Mouse (Mus musculus) layer of hippocampus, adult 2 months (tissue): ENCODE results near the gene Cep19. TPM values are rescaled to one million over a fixed set of nuclear protein-coding genes. Genes with fewer than 3 reads are reported as not detected.
A peak's percentile ranks its signal among the peaks of the same experiment; 100 is the strongest.

ENCODE experiments used
- DNase-seq, 2 experiments: peaks; one replicate each; pipeline ENCODE4 v3.0.0; 2022; ENCODE audit warnings: low spot score in 2 of 2
- H3K27ac ChIP-seq: fragments of 200-600 bp; 2 replicates; pipeline ENCODE4 v1.8.1; 2022
- H3K4me3 ChIP-seq: fragments of 200-600 bp; 2 replicates; pipeline ENCODE4 v1.8.1; 2022; ENCODE audit warnings: mild to moderate bottlenecking
- CTCF ChIP-seq: fragments of 200-600 bp; conservative IDR thresholded peaks from 2 replicates; pipeline ENCODE4 v1.8.1; 2022; ENCODE audit warnings: antibody characterized with exemption, mild to moderate bottlenecking, moderate library complexity
- total RNA-seq, 2 experiments: library from RNA; stranded (reverse); gene quantifications; 2 replicates each; pipeline ENCODE4 v1.2.3; 2021

Gene Cep19
- total RNA-seq, 2 experiments from 2014 or later: 62.8 to 65.5 TPM

DNA sequence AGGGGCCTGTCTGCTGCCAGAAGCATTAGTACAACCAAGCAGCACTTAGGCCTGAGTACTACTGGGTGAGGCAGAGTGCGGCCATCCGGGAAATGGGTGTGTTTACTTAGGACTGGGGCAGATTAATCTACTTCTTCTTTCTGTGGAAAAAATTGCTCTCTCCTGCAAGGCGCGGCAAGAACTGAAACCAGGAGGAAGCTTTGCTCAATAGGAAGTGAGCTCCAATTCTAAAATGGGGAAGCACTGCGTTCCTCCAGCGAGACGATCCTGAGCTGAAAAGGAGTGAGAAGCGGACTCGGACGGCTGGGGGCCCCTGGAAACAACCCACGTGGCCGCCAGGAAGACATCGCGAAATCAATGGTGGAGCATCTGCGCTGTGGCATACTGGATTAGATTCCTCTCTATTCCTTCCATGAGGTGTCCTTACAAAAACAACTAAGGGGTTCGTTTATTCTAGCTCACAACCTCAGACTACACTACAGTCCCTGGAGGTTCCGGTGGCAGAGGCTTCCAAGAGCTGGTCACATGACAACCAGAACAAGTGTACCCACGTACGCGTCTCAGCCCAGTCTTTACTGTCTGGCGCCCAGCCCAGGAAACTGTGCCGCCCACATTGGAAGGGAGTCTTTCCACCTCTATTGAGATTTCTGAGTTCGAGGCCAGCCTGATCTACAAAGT, 14.1 kb downstream of the Cep19 start:
- peak; percentile 34 to 37 for DNase-seq
- H3K27ac ChIP-seq: peak overlapping the region; percentile 48; the same call in 1 of the 2 replicates
- peak overlapping the region; percentile 24; the same call in 1 of the 2 replicates for H3K4me3 ChIP-seq
- no peak for TF ChIP-seq CTCF

DNA sequence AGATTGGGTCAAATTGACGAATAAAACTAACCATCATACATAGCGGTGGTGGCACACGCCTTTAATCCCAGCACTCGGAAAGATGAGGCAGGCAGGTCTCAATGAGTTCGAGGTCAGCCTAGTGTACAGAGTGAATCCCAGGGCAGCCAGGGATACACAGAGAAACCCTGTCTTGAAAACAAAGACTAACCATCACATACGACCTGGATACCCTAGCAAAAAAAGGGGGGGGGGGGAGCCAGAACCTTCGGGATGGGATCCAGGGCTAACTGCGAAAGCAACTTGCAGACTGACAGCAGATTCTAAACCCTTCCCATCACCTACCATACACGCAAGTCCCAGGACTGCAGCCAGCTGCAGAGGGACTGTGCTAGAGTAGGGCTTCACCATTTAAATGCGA, 14.8 kb downstream of the Cep19 start:
- Histone ChIP-seq H3K4me3 (no peak overlapping the region), H3K27ac (peak overlapping the region; percentile 33; the same call in 1 of the 2 replicates)
- no peak for DNase-seq
- no peak for TF ChIP-seq CTCF

DNA sequence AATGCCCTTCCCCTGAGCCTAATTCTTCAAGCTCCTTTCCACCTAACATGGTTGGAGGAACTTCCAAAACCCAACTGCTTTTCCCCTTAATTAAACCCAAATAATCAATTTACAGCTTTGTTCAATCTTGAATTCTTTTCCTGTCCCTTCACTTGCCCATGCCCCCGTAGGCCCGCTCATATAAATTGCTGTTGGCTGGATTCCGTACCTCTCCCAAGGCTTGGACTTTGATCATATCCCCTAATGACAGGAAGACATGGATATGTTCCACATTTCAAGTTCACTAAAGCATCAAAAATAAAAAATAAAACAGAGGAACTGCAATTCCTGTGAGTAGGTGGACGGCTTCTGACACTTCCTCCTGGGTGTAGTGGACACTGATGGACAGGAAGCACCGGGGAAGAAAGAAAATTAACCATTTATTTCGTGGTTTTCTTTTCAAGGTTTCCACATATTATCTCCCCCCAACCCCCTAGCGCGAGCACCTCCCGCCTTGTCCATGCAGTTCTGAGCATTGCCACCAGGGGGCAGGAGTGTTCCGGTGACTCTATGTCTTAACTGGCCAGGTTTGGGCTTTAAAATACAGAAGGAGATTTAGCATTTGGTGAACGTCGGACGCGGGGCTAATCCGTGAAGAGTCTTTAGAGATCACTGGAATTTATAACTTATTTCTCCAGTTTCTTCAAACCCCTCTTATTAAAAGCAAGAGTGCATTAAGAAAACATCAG, 15.5 kb downstream of the Cep19 start:
- H3K27ac ChIP-seq: peak overlapping the region; percentile 33; the same call in 1 of the 2 replicates
- H3K4me3 ChIP-seq: peak overlapping the region; percentile 20; the same call in 1 of the 2 replicates
- DNase-seq: peak; percentile 60 to 91
- TF ChIP-seq CTCF: peak; percentile 99

DNA sequence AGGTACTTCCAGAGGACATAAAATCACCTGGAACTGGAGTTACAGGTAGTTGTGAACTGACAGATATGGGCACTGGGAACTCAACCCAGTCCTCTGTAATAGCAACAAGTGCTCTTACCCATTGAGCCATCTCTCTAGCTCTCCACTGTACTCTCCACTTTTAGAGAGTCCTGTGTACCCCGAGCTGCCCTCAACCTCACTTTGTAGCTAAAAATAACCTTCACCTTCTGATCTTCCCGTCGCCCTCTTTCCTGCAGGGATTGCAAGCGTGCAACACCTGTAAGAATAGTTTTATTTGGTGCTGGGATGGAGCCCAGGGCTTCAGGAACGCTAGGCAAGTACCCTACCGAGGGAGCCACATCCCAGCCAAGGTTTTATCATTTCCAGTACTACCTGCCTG, 16.2 kb downstream of the Cep19 start:
- no peak overlapping the region for H3K4me3 ChIP-seq
- DNase-seq: no peak
- TF ChIP-seq CTCF: no peak
- no peak overlapping the region for H3K27ac ChIP-seq

DNA sequence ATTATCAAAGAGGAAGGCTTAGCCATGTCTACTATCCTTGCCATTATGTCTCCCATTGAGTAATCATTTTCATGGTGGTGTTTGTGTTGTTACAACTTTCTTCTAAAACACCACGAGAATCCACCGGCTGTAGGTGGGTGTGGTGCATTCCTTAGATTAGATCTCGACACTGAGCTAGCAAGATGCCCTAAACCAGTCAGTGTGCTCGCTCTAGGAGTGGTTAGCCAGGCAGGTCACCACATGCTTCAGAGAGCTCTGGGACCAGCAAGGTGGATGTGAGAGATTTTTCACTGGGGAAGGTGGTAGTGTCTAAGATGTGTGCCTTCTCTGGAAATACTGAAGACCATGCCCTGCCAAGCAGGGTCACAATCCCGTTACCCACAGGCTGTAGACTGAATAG, 16.6 kb downstream of the Cep19 start:
- no peak for TF ChIP-seq CTCF
- DNase-seq: no peak
- Histone ChIP-seq H3K4me3 (no peak overlapping the region), H3K27ac (no peak overlapping the region)

DNA sequence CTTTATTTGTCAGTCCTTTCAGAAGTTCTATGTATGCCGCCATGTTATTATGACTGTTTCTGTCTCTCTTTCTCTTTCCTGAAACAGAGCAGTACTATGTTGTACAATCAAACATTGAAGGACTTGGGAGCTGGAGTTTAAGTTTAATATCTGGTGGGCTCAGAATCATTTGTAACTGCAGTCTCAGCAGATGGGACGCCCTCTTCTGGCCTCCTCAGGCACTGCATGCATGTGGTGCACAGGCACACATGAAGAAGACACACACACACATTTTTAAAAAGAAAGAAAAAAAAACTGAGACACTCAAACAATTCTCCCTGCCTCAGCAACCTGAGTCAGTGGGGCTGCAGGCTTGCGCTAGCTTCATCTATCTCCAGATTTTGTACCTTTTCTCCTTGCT, 20.9 kb downstream of the Cep19 start:
- H3K27ac ChIP-seq: no peak overlapping the region
- peak; percentile 49 for TF ChIP-seq CTCF
- DNase-seq: no peak
- no peak overlapping the region for H3K4me3 ChIP-seq

DNA sequence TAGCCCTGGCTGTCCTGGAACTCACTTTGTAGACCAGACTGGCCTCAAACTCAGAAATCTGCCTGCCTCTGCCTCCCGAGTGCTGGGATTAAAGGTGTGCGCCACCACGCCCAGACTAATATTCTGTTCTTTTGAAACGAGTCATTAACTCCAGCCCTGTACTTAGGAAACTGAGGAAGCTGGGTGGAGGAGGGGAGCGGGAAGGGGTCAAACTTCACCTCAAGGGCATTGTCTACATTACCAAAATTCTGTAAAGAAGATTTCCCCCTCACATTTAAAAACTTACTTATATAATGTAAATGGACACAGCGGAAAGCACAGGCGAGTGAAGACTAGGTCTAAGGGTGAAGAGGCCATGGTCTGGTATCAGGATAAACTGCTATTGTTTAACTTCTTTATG, 24.4 kb downstream of the Cep19 start:
- TF ChIP-seq CTCF: no peak
- Histone ChIP-seq H3K27ac (no peak overlapping the region), H3K4me3 (no peak overlapping the region)
- no peak for DNase-seq

DNA sequence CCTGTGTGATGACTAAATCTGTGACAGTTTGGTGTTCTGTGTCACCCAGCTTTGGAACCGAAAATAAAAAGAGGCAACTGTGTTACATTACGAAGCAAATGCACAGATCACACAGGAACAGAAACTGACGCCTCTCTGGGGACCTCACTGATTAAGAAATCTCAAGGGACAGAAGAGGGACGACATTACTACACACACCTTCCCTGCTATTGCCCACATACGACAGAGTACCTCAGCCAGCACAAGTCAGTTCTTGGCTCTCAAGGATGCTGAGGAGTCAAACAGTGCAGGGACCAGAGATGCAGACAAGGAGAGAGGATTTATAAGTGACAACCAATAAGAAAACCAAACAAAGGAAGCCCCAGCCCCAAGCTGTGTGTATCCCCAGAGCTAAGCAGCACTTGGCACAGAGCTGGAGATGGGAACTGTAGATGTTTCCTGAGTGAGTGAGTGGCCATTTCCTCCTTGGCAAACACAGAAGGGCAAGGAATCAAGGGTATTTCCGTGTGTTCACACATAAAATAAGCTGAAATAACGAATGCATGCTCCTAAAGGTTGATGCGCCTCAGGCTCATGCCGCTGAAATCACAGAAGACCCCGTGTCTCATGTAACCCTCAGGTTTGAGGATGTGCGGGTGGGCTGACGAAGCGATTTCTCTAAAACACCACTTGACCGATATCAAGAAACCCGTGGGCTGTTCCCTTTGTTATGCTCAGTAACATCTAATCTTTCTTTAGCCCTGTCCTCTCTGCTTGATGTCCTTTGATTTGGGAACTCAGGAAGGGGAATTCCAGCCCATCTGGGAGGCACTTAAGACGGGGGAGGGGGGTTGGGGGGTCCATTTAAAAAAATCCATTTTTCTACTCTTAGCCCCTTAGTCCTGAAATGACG, 25.1 kb downstream of the Cep19 start:
- TF ChIP-seq CTCF: no peak
- Histone ChIP-seq H3K4me3 (no peak overlapping the region), H3K27ac (no peak overlapping the region)
- DNase-seq: no peak

DNA sequence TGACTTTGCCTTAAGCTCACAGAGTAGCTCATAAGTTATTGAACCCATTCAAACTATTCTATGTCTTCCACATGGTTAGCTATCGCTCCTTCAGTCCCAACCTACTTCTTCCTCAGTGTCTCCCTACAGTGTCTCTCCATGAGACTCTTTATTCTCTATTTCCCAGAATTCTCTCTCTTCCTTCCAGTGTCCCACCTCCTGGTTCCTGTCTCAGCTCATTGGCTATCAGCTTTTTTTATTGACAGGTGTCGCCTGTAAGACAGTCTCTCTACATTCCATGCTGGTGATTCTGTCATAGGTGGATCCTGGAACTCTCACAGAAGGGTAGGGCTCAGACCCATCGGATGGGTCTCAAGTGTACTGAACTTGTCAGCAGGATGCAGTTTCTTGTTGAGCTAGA, 25.8 kb downstream of the Cep19 start:
- no peak overlapping the region for H3K27ac ChIP-seq
- DNase-seq: no peak
- no peak for TF ChIP-seq CTCF
- no peak overlapping the region for H3K4me3 ChIP-seq

DNA sequence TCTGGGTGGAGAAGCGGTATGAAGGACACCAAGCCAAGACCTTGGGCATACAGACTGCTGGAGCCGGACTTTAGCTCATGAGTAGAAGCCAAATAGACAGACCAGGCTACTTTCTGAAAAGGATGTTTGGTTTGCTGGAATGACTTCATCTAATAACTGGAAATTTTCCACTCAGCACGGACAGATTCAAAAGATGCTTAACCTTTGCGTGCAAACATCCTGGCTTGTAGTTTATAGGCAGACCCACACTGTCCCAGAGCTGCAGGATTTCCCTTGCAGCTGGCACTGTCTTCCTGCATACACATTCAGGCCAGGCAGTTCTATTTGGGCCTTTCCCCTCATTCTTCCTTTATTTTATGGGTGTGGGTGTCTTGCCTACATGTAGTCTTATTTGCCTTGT, 27.4 kb downstream of the Cep19 start:
- TF ChIP-seq CTCF: no peak
- Histone ChIP-seq H3K27ac (no peak overlapping the region), H3K4me3 (no peak overlapping the region)
- no peak for DNase-seq

DNA sequence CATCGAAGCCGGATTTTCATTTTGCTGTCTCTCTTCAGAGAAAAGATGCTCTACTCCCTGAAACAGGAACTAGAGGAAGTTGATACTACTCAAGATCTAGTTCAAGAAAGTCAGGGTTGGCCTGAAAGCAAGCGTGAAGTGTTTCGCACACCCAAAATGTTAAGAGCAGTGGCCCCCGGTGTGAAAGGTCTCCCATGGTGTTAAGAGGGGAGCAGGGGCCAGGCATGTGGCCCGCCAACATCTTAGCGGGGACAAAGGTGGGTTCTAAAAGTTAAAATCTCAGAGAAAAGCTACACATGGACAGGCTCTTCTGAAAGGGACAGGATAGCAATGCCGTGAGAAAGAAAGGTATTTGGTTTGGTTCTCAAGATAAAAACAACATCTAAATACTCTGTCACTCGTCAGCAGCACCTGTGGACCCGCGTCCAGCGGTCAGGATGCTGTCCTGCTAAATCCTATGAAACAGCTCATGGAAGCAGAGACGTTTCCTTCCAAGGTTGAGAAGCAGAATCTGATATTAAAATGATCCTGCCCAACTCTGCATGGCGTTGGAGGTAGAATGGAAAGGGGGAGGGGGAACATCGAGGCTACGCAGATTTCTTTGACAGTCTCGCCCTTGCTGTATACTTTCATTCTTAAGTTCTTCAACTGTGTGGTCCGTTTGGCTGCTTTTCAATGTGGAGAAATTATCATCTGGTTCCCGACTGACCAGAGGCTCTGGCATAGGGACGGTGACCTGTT, 30.0 kb downstream of the Cep19 start:
- DNase-seq: no peak
- no peak for TF ChIP-seq CTCF
- H3K4me3 ChIP-seq: peak overlapping the region; percentile 22; the same call in 1 of the 2 replicates
- H3K27ac ChIP-seq: no peak overlapping the region

DNA sequence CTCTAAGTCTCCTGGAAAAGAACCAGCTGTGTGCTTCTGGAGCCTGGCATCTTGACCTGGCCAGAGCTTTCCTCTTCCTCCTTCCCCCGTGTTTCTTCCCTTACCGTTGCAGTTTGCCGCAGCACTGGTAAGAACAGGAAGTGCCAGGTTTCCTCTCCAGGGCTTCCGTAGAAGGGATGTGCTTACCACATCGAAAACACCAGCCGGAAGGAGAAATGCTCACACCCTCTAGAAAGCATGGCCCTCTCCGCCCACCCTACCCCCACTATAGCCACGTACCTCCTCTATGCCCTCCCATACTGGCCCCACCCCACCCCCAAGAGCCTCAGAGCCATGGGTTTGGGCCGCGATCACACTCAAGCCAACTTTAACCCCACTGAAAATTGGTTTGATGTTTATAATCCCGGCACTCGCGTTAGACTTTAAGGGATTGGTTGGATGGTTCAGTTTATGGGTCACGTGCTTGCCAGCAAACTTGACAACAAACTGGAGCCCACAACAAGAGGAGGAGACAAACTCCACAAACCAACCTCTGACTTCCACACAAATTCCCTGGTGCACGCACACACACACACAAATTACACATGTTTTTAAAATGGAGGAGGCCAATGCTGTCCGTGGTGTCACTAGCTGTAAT, 30.7 kb downstream of the Cep19 start:
- no peak overlapping the region for H3K27ac ChIP-seq
- TF ChIP-seq CTCF: no peak
- H3K4me3 ChIP-seq: peak overlapping the region; percentile 22; the same call in 1 of the 2 replicates
- no peak for DNase-seq
